Mouse (Mus musculus) Muller cell, postnatal 12 days (primary cell): ENCODE measurements around the gene Tmem170b.

ENCODE experiments used
- DNase-seq: peaks from one replicate; pipeline ENCODE4 v3.0.0-alpha.2; 2015; ENCODE audit errors: inconsistent ontology term

Gene Tmem170b

DNA sequence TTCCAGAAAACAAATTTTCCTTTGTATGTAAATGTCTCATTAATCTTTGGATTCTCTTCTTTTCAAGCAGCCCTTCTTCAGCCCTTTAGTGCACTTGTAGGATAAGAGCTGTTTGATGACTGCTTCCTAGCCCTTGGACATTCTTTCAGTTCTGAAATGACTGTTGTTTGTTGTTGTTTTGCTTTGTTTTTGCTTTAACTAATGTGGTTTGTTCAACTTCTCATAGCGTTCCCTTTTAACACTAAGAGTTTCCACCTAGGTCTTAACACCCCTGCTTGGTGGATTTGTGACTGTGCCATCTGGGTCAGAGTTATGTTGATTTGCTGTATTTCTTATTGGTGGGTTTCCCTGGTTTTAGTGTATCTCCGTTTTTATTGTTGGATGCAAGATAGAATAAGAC, 8.8 kb downstream of the Tmem170b start:
- no peak for DNase-seq

DNA sequence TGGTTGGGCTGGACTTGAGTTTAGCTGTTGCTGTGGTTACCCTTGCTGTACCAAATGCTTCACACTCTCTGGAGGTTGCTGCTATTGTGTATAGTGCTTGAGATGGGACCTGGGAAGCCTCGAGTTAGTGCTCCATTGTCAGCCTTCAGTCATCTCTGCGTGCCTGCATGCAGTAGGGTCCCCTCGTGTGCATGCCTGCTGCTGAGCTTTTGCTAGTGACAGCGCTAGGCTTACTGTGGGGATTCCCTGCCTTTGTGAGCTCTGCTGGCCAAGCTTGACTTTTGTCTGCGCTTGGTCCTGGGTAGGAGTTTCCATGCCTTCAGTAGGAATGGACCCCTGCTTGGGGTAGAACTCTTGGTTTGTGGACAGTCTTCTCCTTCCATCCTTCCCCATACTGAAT, 9.3 kb downstream of the Tmem170b start:
- no peak for DNase-seq

DNA sequence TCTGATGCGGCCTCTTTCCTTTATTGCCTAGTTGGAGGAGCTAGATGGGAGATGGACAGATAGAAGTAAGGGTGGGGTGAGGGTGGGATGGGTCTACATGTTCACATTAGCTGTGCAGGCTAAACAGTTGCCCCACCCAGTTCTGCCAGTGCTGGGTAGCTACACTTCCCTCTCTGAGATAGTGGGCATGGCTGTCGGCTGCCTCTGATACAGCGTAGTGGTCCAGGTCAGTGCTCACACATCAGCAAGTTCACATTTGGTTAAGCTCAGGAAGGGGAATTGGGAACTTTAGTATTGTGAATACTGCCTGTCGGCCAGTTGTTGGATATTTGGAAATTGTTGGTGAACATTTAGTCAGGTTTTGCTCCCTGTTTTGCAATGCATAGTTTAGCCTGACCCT, 13.8 kb downstream of the Tmem170b start:
- DNase-seq = no peak

DNA sequence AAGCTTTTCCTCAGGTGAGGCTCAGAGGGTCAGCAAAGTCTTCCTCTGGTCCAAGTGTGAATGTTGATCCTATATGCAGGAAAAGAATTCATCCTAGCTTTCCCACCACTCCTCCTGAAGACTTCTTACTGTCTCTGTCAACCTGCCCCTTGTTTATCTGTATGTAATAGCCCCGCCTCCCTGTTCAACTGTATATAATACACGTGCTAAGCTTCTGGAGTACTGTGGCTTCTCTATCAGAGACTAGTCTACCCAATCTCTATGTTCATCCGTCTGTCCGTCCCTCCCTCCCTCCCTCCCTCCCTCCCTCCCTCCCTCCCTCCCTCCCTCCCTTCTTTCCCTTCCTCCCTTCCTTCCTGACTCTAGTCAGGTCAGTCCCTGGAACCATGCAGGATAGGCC, 14.4 kb downstream of the Tmem170b start:
- DNase-seq = no peak

DNA sequence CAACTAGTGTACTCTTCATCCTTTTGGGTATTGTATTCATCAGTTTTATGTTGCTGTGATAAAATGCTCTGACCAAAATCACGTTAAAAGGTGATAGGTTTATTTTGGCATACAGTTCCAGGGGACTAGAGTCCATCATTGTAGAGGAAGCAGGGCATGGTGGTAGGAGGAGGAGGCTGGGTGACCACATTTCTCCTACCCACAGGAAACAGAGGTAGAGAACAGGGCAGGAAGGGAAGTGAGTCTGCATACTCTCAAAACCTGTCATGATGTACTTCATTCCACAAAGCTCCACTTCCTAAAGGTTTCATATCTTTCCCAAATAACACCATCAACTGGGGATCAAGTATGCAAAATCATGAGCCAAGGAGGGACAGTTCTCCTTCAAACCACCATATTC, 18.4 kb downstream of the Tmem170b start:
- DNase-seq = no peak

DNA sequence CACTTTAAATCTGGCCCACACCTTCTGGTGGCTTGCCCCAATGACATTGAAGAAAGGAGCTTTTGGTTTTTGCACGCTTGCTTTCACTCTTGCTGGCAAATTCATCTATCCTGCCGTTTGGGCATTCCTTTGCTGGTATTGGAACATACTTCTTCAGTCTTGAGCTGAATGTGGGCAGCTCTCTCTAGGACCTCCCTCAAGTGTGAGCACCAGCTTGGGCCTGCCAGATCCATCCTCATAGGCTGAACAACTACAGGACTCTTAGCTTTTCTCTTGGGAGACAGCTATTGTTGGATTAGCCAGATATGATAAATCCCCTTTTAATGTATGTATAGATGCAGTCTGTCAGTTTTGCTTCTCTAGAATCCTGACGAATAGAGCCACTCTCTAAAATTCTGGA, 19.5 kb downstream of the Tmem170b start:
- no peak for DNase-seq

DNA sequence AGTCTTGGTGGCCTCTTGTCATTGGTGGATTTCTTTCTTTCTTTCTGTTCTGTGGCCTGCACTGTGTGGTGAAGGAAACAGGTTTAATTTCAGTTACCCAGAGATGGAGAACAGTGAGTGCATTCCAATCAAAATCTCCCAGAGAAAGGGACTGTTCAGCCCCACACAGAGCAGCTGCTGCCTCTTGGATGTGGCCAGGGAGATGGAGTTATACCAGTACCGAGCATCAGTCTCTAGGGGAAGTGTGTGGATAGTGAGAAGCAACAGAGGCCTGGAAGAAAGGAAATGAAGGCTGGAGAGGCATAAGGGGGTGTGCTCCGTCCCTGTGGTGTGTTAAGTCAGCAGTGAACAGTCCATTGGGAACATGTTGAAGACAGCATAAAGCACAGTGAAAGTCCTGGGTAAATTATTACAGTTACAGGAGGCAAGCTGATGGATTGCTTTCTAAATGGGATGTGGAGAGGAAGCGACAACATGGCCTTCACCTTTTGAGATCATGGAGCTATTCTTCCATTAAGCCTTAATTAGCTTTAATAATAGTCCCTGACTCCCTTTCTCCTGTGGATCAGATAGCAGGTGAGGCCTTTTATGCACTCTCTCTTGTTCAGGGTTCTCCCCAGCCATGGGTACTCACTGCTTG, 21.7 kb downstream of the Tmem170b start:
- no peak for DNase-seq

DNA sequence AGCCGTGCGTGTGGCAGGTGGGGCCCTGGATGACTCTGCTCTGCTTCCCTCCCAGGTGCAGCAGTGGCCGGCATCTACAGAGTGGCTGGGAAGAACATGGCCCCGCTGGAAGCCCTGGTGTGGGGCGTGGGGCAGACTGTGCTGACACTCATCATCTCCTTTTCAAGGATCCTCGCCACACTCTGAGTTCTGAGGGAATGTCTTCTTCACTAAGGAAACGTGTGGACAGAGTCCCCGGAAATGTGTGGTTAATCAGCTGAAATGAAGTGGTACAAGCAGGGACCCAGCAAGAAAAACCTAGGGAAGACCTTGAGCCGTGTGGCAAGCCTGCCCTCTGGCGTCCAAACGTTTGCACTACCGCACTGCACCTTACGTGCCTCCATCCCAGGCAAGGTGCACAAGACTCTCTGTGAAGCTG, 28.7 kb downstream of the Tmem170b start:
- peak; percentile 51 for DNase-seq

DNA sequence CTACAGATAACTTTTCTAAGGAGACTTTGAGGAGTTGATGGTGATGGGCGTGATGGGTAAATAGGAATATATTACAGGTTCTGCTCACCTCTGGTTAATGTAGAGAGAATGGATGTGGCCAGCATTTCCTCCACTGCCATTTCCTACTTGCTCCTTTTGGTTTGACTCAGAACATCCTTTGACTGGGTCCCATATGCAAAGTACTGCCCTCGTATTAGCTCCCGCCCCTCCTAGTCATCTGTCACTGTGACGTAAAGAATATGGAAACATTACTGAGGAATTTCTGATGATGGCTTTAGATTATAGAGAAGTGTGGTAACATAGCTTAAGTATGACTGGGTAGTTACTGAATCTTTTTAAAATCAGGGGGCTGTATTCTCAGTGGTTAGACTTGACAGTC, 32.4 kb downstream of the Tmem170b start:
- no peak for DNase-seq

DNA sequence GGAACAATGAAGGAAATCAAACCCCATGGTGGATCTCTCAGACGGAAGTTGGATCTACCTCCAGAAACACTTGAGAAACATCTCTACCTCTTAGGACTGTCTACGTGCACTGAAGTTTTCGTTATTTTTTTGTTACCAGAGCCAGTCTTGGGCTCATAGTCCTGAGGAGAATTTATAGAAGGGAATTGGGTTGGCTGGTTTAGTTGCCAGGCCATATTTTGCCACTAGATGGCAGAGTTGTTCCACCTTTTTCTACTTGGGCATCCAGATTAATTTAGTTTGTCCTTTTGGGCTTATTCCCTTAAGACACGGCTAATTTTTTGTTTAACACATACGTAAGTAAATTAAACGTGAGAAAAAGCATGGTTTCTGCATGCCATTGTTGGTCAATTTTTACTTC, 37.1 kb downstream of the Tmem170b start:
- peak; percentile 75 for DNase-seq

DNA sequence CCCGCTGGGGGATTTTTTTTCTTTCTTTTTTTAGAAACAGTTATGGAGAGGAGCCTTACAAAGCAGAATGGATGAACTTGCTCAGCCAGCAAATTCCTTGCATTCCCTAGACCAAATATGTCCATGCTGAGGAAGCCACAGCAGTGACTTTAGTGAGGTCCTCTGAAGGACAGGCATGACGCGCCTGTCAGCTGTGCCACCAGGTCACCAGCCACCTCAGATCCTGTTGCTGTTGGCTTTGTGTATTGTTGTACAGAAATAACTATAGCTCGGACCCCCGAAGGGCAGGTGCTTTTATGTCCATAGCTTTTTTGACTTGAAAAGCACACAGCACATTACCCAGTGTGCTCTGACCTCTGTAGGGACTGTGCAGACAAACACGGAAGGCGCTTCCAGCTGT, 38.1 kb downstream of the Tmem170b start:
- DNase-seq = peak; percentile 91

DNA sequence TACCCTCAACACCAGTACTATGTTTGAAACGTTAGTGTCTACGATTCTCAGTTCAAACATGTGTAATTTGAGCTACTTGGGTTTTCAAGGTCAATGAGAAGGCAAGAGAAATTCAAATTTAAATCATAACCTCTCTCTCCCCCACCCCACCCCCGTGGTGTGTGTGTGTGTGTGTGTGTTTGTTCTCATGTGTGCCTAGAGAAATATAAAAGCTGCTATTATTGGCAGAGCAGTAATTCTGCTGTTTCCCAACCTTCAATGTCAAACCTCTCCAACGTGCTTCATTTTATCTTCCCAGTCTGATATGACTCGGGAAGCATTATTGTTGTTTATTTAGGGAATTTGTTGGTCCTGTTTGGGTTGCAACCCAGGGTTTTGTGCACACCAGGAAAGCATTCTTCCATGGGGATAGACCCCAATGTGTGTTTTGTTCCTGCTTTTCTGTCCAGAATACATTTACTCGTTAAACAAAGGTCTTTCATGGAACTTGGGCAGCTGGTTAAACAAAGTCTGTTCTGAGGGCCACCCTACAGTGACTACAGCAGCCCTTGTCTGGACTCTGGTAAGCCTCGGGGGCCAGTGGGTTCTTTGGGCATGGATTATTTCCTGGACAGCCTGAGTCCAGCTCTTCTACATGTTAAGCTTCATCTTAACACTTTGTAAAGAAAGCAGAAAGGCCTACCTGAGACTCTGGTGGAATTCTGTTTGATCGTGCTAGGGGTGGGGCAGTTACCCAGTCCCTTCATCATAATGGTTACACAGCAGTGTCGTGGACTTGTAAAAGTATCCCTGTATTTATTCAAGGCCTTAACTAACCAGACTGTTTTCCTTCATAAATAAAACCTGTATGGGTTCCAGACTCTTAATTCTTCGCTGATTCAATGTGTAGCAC, 39.1 kb downstream of the Tmem170b start:
- DNase-seq = no peak

DNA sequence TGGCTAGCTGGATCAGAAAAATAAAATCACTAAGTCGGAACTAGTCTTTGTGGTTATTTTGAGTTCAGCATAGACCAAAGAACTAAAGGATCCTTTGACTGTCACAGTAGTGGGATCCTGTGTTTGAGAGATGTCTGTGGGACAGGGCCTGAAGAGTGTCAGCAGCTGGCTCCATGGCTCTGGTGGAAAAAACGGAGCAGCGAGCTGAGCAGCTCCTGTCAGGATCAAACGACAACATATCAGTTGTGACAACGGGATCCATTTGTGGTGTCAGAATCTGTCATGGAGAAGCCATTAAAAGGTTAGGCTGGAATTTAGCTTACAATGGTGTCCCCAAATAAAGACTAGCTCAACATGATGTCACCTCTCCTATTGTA, 39.8 kb downstream of the Tmem170b start:
- no peak for DNase-seq

DNA sequence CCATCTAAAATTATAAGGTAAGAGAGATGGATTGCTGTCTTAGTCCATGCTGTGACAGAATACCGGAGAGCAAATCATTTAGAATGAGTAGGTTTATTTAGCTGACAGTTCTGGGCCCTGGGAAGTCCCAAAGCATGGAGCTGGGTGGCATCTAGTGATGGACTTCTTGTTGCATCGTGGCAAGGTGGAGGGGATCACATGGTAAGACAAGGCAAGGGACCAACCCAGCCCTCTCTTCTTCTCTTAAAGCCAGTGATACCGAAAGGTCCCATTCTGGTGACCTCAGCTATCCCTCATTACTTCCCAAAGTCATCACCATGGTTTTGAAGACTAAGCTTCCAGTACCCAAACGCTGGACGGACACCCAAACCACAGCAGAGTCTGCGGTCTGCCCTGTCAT, 42.3 kb downstream of the Tmem170b start:
- no peak for DNase-seq

DNA sequence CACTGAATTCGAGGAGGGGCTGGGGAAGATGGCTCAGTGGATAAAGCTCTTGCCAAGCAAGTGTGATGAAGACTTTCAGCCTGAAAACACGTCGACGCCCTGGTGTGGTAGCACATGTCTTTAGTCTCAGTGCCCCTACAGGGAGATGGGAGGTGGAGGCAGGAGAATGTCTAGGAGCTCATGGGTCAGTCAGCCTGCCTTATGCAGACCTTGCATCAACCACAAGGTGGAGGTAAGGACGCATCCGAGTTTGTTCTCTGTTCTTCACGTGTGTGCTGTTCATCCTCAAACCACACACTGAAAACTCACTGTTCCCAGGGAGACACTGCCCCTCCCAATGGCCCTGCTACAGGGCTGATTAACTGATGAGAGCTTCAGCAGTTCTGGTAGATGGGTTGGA, 45.0 kb downstream of the Tmem170b start:
- no peak for DNase-seq

DNA sequence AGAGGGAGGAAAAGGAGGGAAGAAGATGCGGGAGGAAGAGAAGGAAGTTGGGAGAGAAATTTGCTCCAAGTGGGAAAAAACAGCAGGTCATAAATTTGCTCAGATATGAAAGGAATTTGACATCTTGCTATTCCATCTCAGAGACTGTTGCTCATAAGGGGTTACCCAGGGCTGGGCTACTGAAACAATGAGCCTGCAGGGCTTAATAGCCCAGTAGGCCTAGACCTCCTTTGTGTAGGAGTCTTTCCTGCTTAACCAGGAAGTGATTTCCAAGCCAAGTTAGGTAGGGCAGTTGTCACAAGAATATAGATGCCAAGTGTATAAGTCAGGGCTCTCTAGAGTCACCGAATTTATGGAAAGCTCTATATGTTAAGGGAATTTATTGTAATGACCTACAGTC, 48.1 kb downstream of the Tmem170b start:
- peak; percentile 51 for DNase-seq

DNA sequence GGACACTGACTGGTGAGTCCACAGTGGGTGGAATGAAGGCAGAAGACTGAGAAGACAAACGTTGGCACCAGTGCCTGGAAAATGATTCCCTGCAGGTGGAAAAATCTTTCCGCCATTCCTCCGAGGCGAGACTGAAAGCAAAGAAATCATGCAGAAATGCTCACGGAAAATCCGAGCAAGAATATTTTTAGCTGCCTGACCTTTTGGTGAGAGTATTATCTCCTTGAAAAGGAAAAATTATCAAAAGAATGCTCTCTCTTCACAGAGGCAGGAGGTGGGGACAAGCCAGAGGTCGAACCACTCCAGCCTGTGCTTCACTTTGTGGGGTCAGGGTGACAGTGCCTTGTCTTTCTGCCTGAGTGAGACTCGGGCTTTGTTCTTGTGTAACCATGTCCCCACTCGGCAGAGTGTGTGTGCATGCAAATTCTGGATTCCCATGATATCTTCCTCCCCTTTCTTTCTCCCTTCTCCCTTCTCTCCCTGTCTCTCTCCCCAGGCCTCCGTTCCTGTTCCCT, 49.9 kb downstream of the Tmem170b start:
- DNase-seq = peak; percentile 75

DNA sequence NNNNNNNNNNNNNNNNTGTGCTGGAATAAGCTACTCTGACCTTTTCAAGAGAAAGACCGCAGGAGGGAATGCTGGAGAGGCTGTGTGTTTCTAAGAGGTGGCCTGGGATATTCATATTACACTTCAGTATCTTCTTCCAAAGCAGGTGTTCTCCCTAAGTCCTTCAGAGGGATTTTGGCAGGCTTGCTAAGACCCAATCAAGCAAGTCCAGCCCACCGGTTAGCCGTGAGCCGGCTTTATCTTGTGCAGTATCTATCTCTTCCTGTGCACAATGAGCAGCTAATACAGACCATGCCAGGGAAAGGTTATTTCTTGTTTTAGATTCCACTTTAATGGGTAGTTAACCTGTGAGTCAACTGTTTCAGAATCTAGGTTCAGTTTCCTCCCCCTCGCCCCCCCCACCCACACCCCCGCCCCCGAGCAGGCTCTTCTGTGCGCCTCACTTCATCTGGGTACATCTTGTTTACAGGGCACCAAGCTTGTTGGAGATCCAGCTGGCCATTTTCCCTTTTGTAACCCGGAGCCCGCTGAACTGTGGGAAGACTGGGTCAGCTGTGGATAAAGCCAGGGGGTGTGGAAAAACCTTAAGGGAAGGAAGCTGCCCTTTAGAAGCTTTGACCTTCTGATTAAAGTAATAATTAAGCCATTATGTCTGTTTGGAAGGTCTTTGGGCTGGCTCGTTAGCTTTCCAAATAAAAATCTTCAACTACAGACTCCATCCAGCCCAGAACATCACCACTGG, 54.5 kb downstream of the Tmem170b start:
- peak; percentile 61 for DNase-seq

DNA sequence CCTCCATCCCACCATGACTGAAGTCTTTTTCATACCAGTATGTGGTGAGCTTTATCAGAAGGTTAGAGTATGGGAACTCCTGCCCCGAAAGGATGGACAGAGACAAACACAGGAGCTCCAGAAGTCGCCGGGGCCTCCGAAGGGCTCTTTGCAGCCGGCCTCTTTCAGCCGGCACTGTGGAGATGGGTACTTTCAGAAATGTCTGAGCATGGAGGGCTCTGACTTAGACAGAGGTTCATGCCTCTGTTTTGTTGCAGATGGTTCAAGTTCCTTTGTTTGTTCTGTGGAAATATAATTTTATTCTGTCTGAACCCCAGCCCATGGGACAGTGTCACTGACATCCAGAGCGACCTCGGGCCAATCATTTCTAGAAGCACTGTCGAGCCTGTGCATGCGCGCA, 55.4 kb downstream of the Tmem170b start:
- DNase-seq = no peak

DNA sequence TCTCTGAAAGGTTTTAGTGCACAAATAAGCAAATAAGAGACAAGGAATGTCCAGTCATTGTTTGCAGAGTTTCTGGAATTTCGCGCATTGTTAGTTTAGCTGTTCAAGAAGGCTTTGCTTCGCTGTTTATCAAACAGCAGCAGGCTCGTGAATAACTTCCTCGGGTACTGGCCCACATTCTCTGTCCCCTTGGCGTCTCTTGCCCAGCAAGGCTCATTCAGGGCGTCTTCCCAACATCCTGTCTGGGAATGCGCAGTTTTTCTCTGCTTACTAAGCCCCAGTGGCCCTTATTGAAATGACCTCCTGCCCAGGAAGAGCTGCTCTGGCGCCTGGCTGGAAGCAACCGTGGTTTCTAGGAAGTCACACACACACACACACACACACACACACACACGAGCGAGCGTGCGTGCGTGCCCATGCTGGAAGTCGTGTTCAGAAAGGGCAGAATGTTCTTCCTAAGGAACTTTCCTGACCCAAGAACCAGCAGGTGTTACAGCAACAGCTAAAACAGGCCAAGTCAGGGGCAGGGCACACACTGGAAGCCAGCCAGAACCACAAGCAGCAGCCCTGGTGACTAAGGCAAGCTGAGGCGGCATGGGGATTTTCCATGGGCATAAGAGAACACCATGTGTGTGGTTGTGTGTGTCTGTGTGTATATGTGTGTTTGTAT, 56.8 kb downstream of the Tmem170b start:
- DNase-seq = peak; percentile 94

DNA sequence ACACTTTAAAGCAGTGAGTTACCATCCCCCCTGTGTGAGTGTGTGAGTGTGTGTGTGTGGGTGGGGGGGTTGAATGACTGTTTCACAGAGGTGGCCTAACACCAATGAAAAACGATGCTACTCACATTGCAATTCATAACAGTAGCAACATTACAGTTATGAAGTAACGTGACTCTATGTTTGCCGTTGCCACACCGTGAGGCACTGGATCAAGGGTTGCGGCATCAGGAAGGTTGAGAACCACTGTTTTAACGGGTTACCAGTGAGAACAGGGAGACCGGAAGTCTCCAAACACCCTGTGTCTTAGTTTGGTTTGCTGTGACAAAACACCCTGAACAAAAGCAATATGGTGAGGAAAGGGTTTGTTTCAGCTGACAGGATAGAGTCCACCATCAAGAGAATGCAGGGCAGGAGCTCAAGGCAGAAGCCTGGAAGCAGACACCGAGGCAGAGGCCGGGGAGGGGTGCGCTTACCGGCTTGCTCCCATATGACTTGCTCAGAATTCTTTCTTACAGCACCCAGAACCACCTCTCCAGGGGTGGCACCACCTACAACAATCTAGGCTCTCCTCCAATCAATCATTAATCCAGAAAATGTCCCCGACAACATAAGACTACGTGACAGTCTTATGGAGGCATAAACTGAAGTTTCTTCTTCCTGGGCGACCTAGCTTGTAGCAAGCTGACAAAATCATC, 57.9 kb downstream of the Tmem170b start:
- no peak for DNase-seq
